Mouse (Mus musculus) spleen, adult 2 months (tissue): ENCODE data around the gene Tacc3.

Experiments
- CTCF ChIP-seq: fragments of 200-500 bp; IDR thresholded peaks from 2 replicates; pipeline ENCODE4 v1.5.1; 2011; ENCODE audit warnings: mild to moderate bottlenecking, inconsistent platforms; ENCODE audit not compliant: insufficient read depth, insufficient read length, insufficient replicate concordance; ENCODE audit errors: extremely low read depth
- POLR2A ChIP-seq: fragments of 200-500 bp; IDR thresholded peaks from 2 replicates; pipeline ENCODE4 v1.6.1; 2011; ENCODE audit warnings: low read depth, low read length, inconsistent platforms

DNA sequence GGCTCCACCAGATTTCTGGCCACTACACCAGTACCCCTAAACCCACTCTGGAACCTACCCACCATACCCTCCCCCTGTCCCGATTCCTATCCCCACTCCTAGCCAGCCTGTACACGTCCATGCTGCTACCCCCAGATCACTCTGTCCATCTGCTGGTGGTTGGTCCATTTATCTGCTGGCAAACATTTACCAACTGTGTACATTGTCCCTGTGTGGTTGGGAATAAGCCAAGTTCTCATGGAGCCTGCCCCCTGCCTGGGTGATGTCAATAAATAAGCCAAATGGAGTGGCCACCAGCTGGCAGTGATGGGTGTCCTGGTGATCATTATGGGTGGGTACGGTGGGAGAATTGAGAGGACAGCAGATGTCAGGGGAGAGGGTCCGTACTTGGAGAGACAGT lies 29.2 kb downstream of the Tacc3 start:
- TF ChIP-seq CTCF (no peak), POLR2A (no peak)
